Mouse (Mus musculus): ENCODE measurements around the gene Ccn5.
A peak's percentile ranks its signal among the peaks of the same experiment; 100 is the strongest.

Gene Ccn5

GRCm38 (mm10) chr2:163820607-163821006 lies at the start of gene Ccn5:
Gene Ccn5 (plus strand): TSS chr2:163820861.
- DNase-seq = peak; percentile 50

GRCm38 (mm10) chr2:163776661-163777060 lies 44.0 kb upstream of the Ccn5 start:
- no peak for DNase-seq

- DNase-seq = no peak
These were observed 43.6 kb upstream of the Ccn5 start for GRCm38 (mm10) chr2:163777061-163777460.

- DNase-seq = no peak
These were observed 41.8 kb upstream of the Ccn5 start for GRCm38 (mm10) chr2:163778896-163779295.

- DNase-seq = no peak
These were observed 37.3 kb upstream of the Ccn5 start for GRCm38 (mm10) chr2:163783368-163783767.

DNA sequence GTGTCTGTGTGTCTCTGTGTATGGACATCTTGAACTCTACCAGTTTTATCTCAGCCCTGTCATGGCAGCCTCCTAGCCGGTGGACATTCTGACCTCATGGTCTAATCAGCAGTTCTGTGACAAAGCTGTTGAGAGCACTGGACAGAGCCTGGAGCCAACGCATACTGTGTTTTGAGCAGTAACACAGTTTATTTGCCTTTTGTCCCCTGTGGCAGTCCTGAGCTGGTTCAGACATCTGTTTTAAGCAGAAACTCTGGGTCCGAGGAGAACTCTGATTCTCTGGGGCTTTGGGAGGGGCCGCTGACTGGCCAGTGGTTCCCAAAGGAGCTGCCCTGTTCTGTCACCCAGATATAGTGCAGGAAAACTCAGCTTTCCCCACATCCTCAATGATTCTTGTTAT lies 36.8 kb upstream of the Ccn5 start:
- DNase-seq = no peak

- no peak for DNase-seq
These were observed 33.6 kb upstream of the Ccn5 start for GRCm38 (mm10) chr2:163787086-163787485.

DNA sequence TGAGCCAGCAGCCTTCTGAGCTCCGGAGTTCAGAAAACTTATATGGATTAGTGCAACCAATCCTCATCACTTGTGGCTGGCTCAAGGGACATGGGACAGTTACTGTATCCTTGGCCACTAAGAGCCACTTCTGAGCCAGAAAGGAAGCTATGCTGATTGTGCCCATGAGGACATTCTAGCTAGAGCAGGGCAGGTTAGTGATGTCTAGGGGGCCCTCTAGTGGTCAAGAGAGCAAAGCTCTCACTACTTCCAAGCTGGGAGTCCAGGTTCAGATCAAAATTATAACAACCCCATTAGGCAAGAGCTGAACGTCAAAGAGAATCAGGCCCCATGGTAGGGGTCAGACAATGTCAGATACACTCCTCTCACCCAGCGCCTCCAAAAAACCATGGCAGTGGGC lies 33.0 kb upstream of the Ccn5 start:
- DNase-seq = peak; percentile 42

GRCm38 (mm10) chr2:163788484-163788883 lies 32.2 kb upstream of the Ccn5 start:
- DNase-seq = peak; percentile 69

DNA sequence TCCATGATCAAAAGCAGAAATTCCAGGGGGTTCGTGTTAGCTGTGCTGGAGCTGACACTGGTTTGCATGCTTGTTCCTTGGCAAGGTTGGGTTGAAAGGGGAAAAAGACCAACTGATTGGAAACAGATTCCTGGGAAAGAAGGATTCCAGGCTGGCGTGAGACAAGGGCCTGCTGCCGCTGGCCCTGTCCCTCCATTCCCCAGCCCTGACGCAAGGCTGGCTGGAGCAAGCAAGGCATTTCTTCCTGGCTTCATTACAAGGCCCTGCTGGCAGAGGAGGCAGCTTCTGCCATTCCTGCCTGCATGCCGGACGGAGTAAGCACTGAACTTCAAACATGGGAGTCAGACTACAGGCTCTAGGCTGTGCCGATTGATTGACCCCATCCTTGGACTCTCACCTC lies 22.2 kb upstream of the Ccn5 start:
- DNase-seq = no peak

- DNase-seq = peak; percentile 19
These were observed 19.8 kb upstream of the Ccn5 start for GRCm38 (mm10) chr2:163800832-163801231.

DNA sequence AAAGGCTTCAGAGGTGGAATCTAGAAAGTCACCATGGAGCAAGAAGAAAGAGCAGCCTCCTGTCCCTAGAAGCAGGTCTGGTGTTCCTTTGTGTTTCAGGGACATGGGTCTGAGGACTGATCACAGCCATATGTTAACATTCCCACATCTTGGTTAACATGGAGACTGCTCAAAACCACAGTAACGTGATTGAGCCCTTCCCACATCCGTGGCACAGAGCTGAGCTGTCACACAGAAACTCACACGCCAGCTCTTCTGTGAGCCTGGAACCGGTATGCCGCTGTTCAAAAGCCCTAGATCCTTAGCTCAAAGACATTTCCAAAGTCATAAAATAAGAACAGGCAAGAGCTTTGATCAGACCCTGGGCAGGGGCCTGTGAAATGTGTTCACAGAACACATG lies 19.3 kb upstream of the Ccn5 start:
- DNase-seq = no peak

- DNase-seq = no peak
These were observed 16.8 kb upstream of the Ccn5 start for GRCm38 (mm10) chr2:163803838-163804237.

DNA sequence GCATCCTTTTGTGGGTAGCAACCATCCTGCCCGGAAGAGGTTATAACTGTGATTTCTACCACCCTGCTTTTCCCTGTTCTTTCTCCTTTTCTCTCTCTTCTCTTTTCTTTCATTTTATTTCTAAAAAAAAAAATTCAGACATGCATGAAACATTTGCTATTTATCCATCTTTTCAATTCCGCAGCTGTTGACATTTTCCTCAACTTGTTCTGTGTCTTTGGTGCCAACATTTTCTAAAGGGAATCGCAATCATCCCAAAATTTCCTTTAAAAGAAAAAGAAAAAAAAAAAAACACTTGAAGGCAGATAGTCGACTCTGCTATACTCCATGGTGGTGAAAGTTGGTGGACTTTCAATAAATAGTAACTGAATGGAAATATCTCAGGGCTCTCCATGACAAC lies 11.5 kb upstream of the Ccn5 start:
- no peak for DNase-seq

GRCm38 (mm10) chr2:163809704-163810103 lies 11.0 kb upstream of the Ccn5 start:
- DNase-seq = no peak

- DNase-seq = no peak
These were observed 7.6 kb upstream of the Ccn5 start for GRCm38 (mm10) chr2:163813077-163813476.

- DNase-seq = no peak
These were observed 5.8 kb upstream of the Ccn5 start for GRCm38 (mm10) chr2:163814739-163815465.

DNA sequence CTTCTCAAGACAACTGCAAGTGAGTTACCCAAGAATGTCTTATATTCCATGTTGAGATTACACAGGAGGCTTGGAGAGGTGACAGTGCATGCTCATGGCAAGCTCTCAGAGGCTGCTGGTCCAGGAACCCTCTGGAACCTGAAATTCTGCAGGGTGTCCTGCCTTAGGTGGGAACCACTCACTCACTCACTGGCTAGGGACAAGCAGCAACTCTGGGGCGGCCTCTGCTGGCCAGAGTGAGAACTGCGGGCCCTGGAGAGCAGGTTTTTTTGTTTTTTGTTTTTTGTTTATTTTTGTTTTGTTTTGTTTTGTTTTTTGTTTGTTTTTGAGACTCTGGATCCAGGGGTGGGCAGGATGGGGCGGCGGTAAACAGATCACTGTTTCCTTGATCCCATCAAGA lies 2.6 kb downstream of the Ccn5 start:
- peak; percentile 69 for DNase-seq

DNA sequence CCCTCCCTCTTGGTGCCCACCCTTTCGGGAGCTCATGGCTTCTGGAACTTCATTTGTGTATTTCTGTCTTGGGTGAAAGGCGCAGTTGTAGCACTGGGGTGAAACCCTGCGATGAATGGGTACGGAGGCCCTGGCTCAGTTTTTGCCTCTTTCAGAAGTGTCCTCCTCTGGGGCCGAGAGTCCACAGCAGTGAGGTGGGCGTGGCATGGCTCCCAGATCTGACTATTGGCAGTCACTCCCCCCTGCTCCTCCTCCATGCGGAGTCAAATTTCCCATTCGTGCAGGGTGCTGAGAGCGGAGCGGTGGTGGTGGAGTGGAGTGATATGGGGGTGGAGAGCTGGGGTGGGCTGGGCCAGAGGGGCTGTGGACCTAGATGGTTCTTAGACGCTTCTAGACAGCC lies 3.1 kb downstream of the Ccn5 start:
- no peak for DNase-seq

- no peak for DNase-seq
These were observed 5.2 kb downstream of the Ccn5 start for GRCm38 (mm10) chr2:163825861-163826260.

DNA sequence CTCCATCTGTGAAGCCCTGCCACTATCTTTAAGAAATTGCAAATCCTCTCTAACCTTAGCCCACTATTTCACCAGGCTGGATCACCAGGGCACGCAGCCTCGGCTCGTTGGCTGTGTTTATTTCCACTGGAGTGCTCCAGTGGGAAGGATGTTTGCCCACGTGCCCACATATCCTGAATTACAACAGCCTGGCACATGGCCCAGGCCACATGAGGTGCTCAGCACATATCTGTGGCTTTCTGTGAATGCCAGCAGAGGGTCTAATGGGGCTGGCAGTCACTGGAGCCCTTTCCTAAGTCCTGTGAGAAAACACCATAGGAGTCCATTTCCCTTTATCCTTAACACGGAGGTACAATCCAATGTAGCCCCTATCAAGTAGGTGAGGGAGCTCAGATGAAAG lies 5.8 kb downstream of the Ccn5 start:
- DNase-seq = no peak

GRCm38 (mm10) chr2:163831163-163831562 lies 10.5 kb downstream of the Ccn5 start:
- no peak for DNase-seq

GRCm38 (mm10) chr2:163838043-163838442 lies 17.4 kb downstream of the Ccn5 start:
- DNase-seq = peak; percentile 78

DNA sequence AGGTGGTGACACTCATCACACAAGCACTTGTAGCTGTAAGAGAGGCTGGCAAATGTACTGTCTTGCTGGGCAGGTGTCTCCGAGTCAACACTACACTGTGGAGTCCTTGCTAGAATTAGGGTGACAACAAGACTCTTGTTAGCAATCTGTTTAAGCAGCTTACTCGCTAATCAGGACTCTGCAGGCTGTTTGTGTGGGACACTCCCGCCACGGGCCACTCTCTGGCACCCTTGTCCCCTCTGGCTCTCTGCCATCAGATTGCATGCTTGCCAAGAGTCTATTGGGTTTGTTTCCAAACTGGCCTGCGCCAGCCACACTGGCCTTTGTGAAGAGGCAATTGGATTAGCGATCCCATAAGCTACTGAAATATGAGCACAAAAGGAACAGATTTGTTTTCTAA lies 18.9 kb downstream of the Ccn5 start:
- DNase-seq = peak; percentile 43

DNA sequence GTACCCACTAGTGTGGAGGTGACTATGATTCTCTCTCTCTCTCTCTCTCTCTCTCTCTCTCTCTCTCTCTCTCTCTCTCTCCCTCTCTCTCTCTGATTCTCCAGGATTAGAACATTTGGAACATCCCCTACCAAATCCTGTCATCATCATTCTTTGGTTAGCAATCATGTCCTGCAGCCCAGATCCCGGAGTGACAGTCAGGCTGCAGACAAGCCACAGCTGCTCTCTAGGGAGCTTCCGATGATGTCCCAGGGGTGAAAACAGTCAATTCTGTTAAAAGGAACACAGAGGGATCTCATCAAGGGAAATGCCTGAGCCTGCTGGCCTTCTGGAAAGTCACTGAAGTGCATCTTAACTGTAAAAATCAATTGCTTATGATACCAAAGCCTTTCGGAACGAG lies 21.4 kb downstream of the Ccn5 start:
- DNase-seq = no peak
